ENCODE assay signal across 14 mouse cellular contexts in the genomic region with DNA sequence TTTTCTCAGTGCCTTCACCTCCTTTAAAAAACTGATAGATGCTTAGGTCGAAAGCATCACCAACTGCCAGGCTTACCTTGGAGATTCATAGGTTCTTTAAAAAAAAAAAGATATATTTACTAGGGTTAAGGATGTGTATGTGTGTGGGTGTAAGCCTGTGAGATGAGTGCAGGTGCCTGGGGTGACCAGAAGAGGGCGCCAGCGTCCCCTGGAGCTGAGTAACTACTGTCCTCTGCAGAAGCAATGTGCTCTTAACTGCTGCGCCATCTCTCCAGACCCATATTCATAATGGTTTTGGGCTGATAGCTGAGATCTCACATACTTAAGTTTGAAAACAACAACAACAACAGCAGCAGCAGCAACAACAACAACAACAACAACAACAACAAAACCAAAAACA. TPM values are rescaled to one million over a fixed set of nuclear protein-coding genes. Genes with fewer than 3 reads are reported as not detected.
DNase-seq lines count a peak whose midpoint lies in the region; TF ChIP-seq lines count a peak whose summit lies in the region.
"Had no signal": no experiment of that assay in that cellular context is flagged by ENCODE, and none has a peak within 500 bp of the region (broad histone marks: within the 10 kb centered on the region; RNA-seq: fewer than 3 reads in every experiment).

No protein-coding gene starts in this region.

- H3K27me3 ChIP-seq in heart, adult 2 months (ENCODE audit: control insufficient read depth, insufficient read depth, low read length) = no peaks in the 10 kb centered on the region
- H3K27me3 ChIP-seq: midbrain, embryonic 13.5 days; neural tube, embryonic 12.5 days had no signal

- no peak overlapping the region for H3K9ac ChIP-seq in heart, adult 2 months (ENCODE audit: low read depth, low read length)
- H3K9ac ChIP-seq: midbrain, embryonic 13.5 days; neural tube, embryonic 12.5 days had no signal

- no peaks in the 10 kb centered on the region for H3K79me2 ChIP-seq in heart, adult 2 months (replicated peaks; ENCODE audit: control insufficient read depth, insufficient read depth, low read length)

- 0 out of 2 replicates have a peak, but pooled peaks have one; percentile 6 for TF ChIP-seq CTCF in heart, adult 2 months (IDR thresholded peaks at IDR 0.05)
- peak; percentile 21; the same call in 1 of the 2 replicates for TF ChIP-seq CTCF in lung, adult 2 months (IDR thresholded peaks at IDR 0.05; ENCODE audit: insufficient read depth, low read length)

- no peaks in the 10 kb centered on the region for H3K36me3 ChIP-seq in heart, adult 2 months (ENCODE audit: control insufficient read depth, insufficient read depth, low read length)
- H3K36me3 ChIP-seq: limb, embryonic 10.5 days; midbrain, embryonic 13.5 days; neural tube, embryonic 12.5 days had no signal

- no peak overlapping the region for H3K4me3 ChIP-seq in heart, adult 2 months
- no peak overlapping the region for H3K4me3 ChIP-seq in lung, adult 2 months (replicated peaks; ENCODE audit: extremely low read depth, low read depth, low read length)
- H3K4me3 ChIP-seq: limb, embryonic 10.5 days; midbrain, embryonic 13.5 days; neural tube, embryonic 12.5 days had no signal

- intact Hi-C loops in heart, adult 2 months (cut with DNase I) = no loop called here
- intact Hi-C loops in left cerebral cortex, postnatal 25 days (cut with DNase I) = no loop called here

- TF ChIP-seq EP300 in heart, adult 2 months (IDR thresholded peaks at IDR 0.05; ENCODE audit: insufficient read depth, low read depth, low read length) = no peak

- WGBS in heart, adult 2 months = 87% methylated on average over 4 of the region's 4 CpGs
- WGBS in lung, adult 2 months = 90% methylated on average over 4 of the region's 4 CpGs

- no peak overlapping the region for H3K27ac ChIP-seq in heart, adult 2 months
- H3K27ac ChIP-seq: limb, embryonic 10.5 days; midbrain, embryonic 13.5 days; neural tube, embryonic 12.5 days had no signal

- no peak for DNase-seq in heart, adult 2 months
- no peak for DNase-seq in heart, adult 9 months (ENCODE audit: low spot score in 2 of 2)
- DNase-seq in lung, adult 2 months = no peak
- no peak for DNase-seq in lung, postnatal 36 days
- peak; percentile 27 for DNase-seq in NIH3T3 (ENCODE audit: low read depth)
- DNase-seq in naive thymus-derived CD4-positive, alpha-beta T cell, adult 2 months (ENCODE audit: low read depth) = peak; percentile 30
- no peak for DNase-seq in cerebellum, adult 8-10 months
- DNase-seq in left cerebral cortex, postnatal 25 days (ENCODE audit: low spot score in 2 of 2) = no peak
- DNase-seq: cerebellum, adult 18-20 months; kidney, adult 18-20 months; thymus, adult 18-20 months had no signal

- no peaks in the 10 kb centered on the region for H3K4me1 ChIP-seq in heart, adult 2 months (ENCODE audit: control insufficient read depth, insufficient read depth, low read length)
- H3K4me1 ChIP-seq in lung, adult 2 months (ENCODE audit: control insufficient read depth, insufficient read depth, low read length) = no peaks in the 10 kb centered on the region
- H3K4me1 ChIP-seq: limb, embryonic 10.5 days; midbrain, embryonic 13.5 days; neural tube, embryonic 12.5 days had no signal

- TF ChIP-seq POLR2A in heart, adult 2 months (IDR thresholded peaks at IDR 0.05; ENCODE audit: insufficient read depth, low read depth, low read length) = no peak
- TF ChIP-seq POLR2A in lung, adult 2 months (IDR thresholded peaks at IDR 0.05; ENCODE audit: borderline replicate concordance, extremely low read depth, low read depth, low read length) = no peak

RNA-seq across cellular contexts. Expression of a gene that starts 35.5 kb away (rescaled TPM):
- 10 to 100 TPM; 18.0 to 23.0 TPM for total RNA-seq in heart, adult 2 months (2021)
- polyA plus RNA-seq in heart, adult 2 months (2012; rRNA removed) = 8.6 and 15.1 TPM in 2 replicates
- polyA plus RNA-seq in lung, adult 2 months (2012; rRNA removed) = 1.6 and 2.2 TPM in 2 replicates
- 1 to 10 TPM; 1.7 to 2.4 TPM for total RNA-seq in left cerebral cortex, postnatal 25 days (2021)

Comparison
In these comparisons a context has a peak if more than half of its experiments do, and no peak if none do; other contexts are left out.
1. DNase-seq: peak in NIH3T3 (single experiment) and naive thymus-derived CD4-positive, alpha-beta T cell, adult 2 months (single experiment); none in heart, adult 2 months (0 of 2), heart, adult 9 months (0 of 2), lung, adult 2 months (single experiment), lung, postnatal 36 days (single experiment), cerebellum, adult 8-10 months (single experiment) and left cerebral cortex, postnatal 25 days (0 of 2).
2. RNA of a gene that starts 35.5 kb away (total RNA-seq): 18.0 to 23.0 TPM in heart, adult 2 months; 1.7 to 2.4 TPM in left cerebral cortex, postnatal 25 days; every median in the first group is over 4 times any median in the second.